Mouse (Mus musculus) inflammation-experienced regulatory T-cells (primary cell): ENCODE results near the gene Pms2. TPM values are rescaled to one million over a fixed set of nuclear protein-coding genes. Genes with fewer than 3 reads are reported as not detected.

Experiments
- polyA plus RNA-seq, 2 experiments: library from polyadenylated mRNA; unstranded; fragments of 100-300 nt; shearing (Covaris generic); gene quantifications; one replicate each; pipeline ENCODE4 v1.2.1; 2017

Gene Pms2
- polyA plus RNA-seq = 10 to 100 TPM; 31.3 to 49.7 TPM

DNA sequence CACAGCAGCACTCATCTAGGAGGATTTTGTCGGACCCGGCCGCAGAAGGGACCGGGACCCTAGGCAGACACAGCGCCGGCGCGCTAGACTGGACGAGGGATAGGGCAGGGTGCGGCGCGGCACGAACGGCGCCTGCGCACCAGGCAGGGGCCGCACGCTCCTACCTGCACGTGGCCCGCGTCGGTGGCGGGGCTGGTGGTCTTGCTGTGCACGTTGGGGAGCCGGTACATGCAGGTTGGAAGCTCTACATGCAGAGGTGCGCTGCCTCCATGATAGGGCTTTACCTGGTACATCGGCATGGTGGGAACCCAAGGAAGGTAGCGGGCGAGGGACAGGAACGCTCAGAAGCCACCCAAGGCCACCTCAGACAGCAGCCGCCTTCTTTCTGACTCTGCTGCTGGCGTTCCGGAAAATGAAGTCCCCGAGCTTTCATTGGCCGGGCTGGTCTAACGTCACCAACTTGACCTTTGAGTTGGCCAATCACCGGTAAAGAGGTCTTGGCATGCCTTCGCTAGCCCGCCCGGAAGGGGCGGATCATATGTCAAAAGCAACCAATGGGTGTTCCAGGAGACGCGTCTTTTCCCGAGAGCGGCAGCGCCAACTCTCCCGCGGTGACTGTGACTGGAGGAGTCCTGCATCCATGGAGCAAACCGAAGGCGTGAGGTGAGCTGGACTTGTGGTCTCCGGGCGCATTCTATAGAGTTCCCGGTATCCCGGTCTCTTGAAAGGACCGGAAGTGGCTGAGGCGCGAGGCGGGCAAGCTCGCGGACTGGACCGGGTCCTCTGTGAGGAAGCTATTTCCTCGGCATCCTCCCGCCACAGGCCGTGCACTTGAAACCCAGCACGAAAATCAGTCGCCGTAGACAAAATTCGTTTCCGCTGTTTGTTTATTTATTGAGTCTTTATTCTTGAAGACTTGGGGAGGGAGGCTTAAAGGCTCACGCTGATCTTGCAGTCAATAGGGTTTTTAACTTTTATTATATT, at the start of gene Pms2, which contains the start of gene Aimp2:
Gene Pms2, plus strand, starts transcription at position 548 of the 984 bp plus-strand sequence.
Gene Aimp2, minus strand, starts transcription at position 431 of the 984 bp plus-strand sequence.

DNA sequence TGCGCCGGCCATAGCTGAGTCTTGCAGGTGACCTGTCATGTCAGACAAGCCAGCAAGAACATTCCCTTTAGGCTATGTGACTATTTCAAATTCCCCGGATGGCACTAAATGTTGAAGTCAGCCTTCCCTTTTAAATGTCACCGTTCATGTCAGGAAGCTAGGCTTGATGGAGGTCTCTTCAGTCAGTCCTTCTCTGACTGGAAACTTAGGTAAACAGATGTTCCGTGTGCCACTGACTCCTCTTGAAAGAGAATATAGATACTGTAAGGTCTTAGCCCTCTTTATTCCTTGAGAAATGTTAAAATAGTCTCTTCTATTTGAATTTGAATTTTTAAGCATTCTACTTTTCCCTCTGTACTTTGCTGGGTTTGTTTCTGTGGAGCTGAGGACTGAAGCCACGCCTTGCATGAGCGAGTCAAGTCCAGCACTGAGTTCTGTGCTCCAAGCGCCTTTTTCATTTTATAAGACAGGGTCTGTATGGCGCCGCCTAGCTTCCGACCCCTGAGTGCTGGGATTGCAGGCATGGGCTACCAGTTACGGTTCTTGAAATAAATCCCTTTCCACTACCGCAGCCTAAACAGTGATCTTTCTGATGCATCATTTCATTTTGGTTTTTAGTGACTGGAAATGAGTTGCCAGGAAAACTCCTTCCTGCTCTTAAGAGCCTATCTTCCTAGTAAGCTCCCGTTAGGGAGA, 12.0 kb upstream of the Pms2 start, which contains the start of gene Ankrd61:
Gene Ankrd61, minus strand, starts transcription at position 51 of the 696 bp plus-strand sequence.

DNA sequence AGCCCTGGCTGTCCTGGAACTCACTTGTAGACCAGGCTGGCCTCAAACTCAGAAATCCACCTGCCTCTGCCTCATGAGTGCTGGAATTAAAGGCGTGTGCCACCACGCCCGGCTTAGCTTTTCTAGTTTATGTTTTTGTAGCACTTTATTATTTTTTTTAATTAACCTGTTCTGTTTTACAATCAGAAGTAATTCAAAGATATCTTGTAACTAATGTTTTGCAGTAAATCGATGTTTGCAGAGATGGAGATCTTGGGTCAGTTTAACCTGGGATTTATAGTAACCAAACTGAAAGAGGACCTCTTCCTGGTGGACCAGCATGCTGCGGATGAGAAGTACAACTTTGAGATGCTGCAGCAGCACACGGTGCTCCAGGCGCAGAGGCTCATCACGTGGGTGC, 18.1 kb downstream of the Pms2 start, which contains the start of gene Gm42421:
Gene Gm42421, plus strand, starts transcription at position 301 of the 400 bp plus-strand sequence.

DNA sequence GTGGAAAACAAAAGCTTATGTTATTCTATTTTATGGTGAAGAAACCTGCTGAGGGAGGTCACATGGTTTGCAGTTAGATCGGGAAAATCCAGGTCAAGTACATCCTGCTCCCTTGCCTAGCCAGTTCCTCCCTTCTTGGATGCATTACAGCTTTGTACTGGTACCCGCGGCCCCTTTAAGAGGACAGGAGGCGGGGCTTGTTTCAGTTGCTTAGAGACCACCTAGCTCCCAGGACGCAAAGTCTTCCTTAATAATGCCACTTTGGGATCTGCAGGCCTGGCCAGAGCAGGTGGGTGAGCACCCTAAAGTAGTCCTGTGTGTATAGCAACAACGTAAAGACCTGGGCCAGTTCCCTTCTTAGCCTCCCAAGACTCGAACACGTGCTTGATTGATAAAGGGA, 23.1 kb downstream of the Pms2 start, which contains the start of gene Rsph10b:
Gene Rsph10b, plus strand, starts transcription at position 205 of the 400 bp plus-strand sequence.

Other genes starting within 250 kb of the Pms2 start
- gene Usp42, start 177.7 kb upstream of the Pms2 start, polyA plus RNA-seq = 10 to 100 TPM; 21.3 to 24.5 TPM
- gene Eif2ak1, start 92.2 kb upstream of the Pms2 start, polyA plus RNA-seq = 10 to 100 TPM; 54.5 to 67.6 TPM
- under 1 TPM in 1 of 2 experiments, not detected in 1; 0.60 TPM for gene Ankrd61, start 12.3 kb upstream of the Pms2 start, polyA plus RNA-seq
- gene Aimp2, start 117 bp upstream of the Pms2 start, polyA plus RNA-seq = 10 to 100 TPM; 50.2 to 59.8 TPM
- 1 to 10 TPM in 1 of 2 experiments, under 1 TPM in 1; 0.64 to 3.9 TPM for gene Gm42421, start 18.2 kb downstream of the Pms2 start, polyA plus RNA-seq
- gene Rsph10b, start 23.1 kb downstream of the Pms2 start, polyA plus RNA-seq = 1 to 10 TPM in 1 of 2 experiments, under 1 TPM in 1; 0.34 to 1.5 TPM
- gene Ccz1, start 104.9 kb downstream of the Pms2 start, polyA plus RNA-seq = 10 to 100 TPM; 62.8 to 71.5 TPM
- gene Ocm, start 116.7 kb downstream of the Pms2 start, polyA plus RNA-seq = not detected
- 10 to 100 TPM; 14.7 to 15.2 TPM for gene Lmtk2, start 190.5 kb downstream of the Pms2 start, polyA plus RNA-seq